ENCODE assay signal across 15 mouse cellular contexts in the genomic region with DNA sequence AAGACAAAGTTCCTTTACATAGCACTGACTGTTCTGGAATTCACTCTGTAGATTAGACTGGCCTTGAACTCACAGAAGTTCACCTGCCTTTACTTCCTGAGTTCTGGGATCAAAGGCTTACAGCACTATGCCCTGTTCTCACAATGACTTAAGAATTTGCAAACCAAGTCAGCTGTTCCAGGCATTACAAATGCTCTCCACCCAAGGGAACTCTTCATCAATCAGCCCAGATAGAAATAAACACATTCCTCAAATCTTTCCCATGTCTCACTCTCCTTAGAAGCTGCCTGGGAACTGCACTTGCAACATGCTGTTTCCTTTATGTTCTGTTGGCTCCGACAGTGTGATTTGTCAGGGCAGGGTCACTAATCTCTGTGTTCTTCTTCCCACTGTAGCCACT. TPM values are rescaled to one million over a fixed set of nuclear protein-coding genes. Genes with fewer than 3 reads are reported as not detected.
DNase-seq lines count a peak whose midpoint lies in the region; ATAC-seq and TF ChIP-seq lines count a peak whose summit lies in the region.
"Had no signal": no experiment of that assay in that cellular context is flagged by ENCODE, and none has a peak within 500 bp of the region (broad histone marks: within the 10 kb centered on the region; RNA-seq: fewer than 3 reads in every experiment).

No protein-coding gene starts in this region.

- 63% methylated on average over 1 of the region's 1 CpGs for WGBS in liver, adult 2 months
- WGBS in liver, embryonic 12.5 days (ENCODE audit: insufficient replicate concordance), result 33% methylated on average over 1 of the region's 1 CpGs
- 32% methylated on average over 1 of the region's 1 CpGs for WGBS in intestine, embryonic 14.5 days
- WGBS in macrophage (ENCODE audit: missing documents), result 92% methylated on average over 1 of the region's 1 CpGs
- 32% methylated on average over 1 of the region's 1 CpGs for WGBS in midbrain, postnatal 0 days

- no peak overlapping the region for H3K4me2 ChIP-seq in liver, embryonic 12.5 days
- H3K4me2 ChIP-seq in intestine, embryonic 14.5 days (ENCODE audit: low read length), result no peak overlapping the region
- no peak overlapping the region for H3K4me2 ChIP-seq in midbrain, postnatal 0 days (ENCODE audit: low read depth, low read length, poor library complexity, severe bottlenecking)
- H3K4me2 ChIP-seq: heart, embryonic 15.5 days; hindbrain, embryonic 13.5 days had no signal

- H3K79me2 ChIP-seq in liver, adult 2 months (ENCODE audit: control insufficient read depth, insufficient read depth, low read length), result no peaks in the 10 kb centered on the region
- H3K79me2 ChIP-seq in macrophage (ENCODE audit: inconsistent target), result no peaks in the 10 kb centered on the region

- peak overlapping the region; percentile 24; the same call in 1 of the 2 replicates for H3K27ac ChIP-seq in liver, adult 2 months (replicated peaks; ENCODE audit: insufficient read depth, low read depth, low read length)
- H3K27ac ChIP-seq in liver, embryonic 12.5 days, result no peak overlapping the region
- H3K27ac ChIP-seq in intestine, embryonic 14.5 days (ENCODE audit: low read depth), result no peak overlapping the region
- peak overlapping the region; percentile 57 for H3K27ac ChIP-seq in macrophage
- H3K27ac ChIP-seq in layer of hippocampus, adult 2 months, result no peak overlapping the region
- H3K27ac ChIP-seq in midbrain, postnatal 0 days (ENCODE audit: low read depth, low read length), result no peak overlapping the region
- H3K27ac ChIP-seq: heart, embryonic 15.5 days; hindbrain, embryonic 13.5 days had no signal

- H3K4me3 ChIP-seq in liver, adult 2 months (ENCODE audit: insufficient read depth, low read depth, low read length), result no peak overlapping the region
- no peak overlapping the region for H3K4me3 ChIP-seq in liver, embryonic 12.5 days
- no peak overlapping the region for H3K4me3 ChIP-seq in intestine, embryonic 14.5 days (ENCODE audit: low read depth, low read length)
- H3K4me3 ChIP-seq in macrophage (ENCODE audit: inconsistent target), result no peak overlapping the region
- no peak overlapping the region for H3K4me3 ChIP-seq in layer of hippocampus, adult 2 months
- no peak overlapping the region for H3K4me3 ChIP-seq in midbrain, postnatal 0 days (ENCODE audit: low read depth, low read length)
- H3K4me3 ChIP-seq: heart, embryonic 15.5 days; hindbrain, embryonic 13.5 days had no signal

- H3K9ac ChIP-seq in liver, adult 2 months (ENCODE audit: low read depth, low read length), result no peak overlapping the region
- H3K9ac ChIP-seq in liver, embryonic 12.5 days, result no peak overlapping the region
- no peak overlapping the region for H3K9ac ChIP-seq in intestine, embryonic 14.5 days (ENCODE audit: low read length)
- no peak overlapping the region for H3K9ac ChIP-seq in midbrain, postnatal 0 days (replicated peaks; ENCODE audit: low read length, poor library complexity, severe bottlenecking)
- H3K9ac ChIP-seq: heart, embryonic 15.5 days; hindbrain, embryonic 13.5 days had no signal

- no peak for ATAC-seq in liver, embryonic 12.5 days
- 0 out of 2 replicates have a peak, but pooled peaks have one; percentile 27 for ATAC-seq in intestine, embryonic 14.5 days (replicated peaks; ENCODE audit: low FRiP score, low TSS enrichment, low read depth)
- no peak for ATAC-seq in midbrain, postnatal 0 days (ENCODE audit: low FRiP score)

- no peaks in the 10 kb centered on the region for H3K9me3 ChIP-seq in liver, embryonic 12.5 days (replicated peaks)
- H3K9me3 ChIP-seq in intestine, embryonic 14.5 days (ENCODE audit: control insufficient read depth, low read length), result no peaks in the 10 kb centered on the region
- 0 out of 2 replicates have a peak, but pooled peaks cover 3% of the 10 kb centered on the region for H3K9me3 ChIP-seq in midbrain, postnatal 0 days (ENCODE audit: low read length)
- H3K9me3 ChIP-seq: heart, embryonic 15.5 days; hindbrain, embryonic 13.5 days had no signal

- no peak for TF ChIP-seq CTCF in liver, adult 2 months (IDR thresholded peaks at IDR 0.05; ENCODE audit: low read depth, low read length)
- no peak for TF ChIP-seq CTCF in layer of hippocampus, adult 2 months (conservative IDR thresholded peaks at IDR 0.05)
- no peak for TF ChIP-seq CTCF in midbrain, postnatal 0 days (IDR thresholded peaks at IDR 0.05)

- 0 out of 2 replicates have a peak, but pooled peaks cover 3% of the 10 kb centered on the region for H3K4me1 ChIP-seq in liver, adult 2 months (ENCODE audit: control insufficient read depth, insufficient read depth, low read length)
- no peaks in the 10 kb centered on the region; the same call in 1 of the 2 replicates for H3K4me1 ChIP-seq in liver, embryonic 12.5 days
- H3K4me1 ChIP-seq in intestine, embryonic 14.5 days (replicated peaks; ENCODE audit: control insufficient read depth, insufficient read depth, low read length), result no peaks in the 10 kb centered on the region; the same call in 1 of the 2 replicates
- H3K4me1 ChIP-seq in midbrain, postnatal 0 days (ENCODE audit: insufficient read depth, low read length), result no peaks in the 10 kb centered on the region
- H3K4me1 ChIP-seq: heart, embryonic 15.5 days; hindbrain, embryonic 13.5 days had no signal

- no peaks in the 10 kb centered on the region for H3K36me3 ChIP-seq in liver, adult 2 months (ENCODE audit: control insufficient read depth, insufficient read depth, low read length)
- no peaks in the 10 kb centered on the region for H3K36me3 ChIP-seq in liver, embryonic 12.5 days
- H3K36me3 ChIP-seq in intestine, embryonic 14.5 days (ENCODE audit: control insufficient read depth, insufficient read depth, low read length), result no peaks in the 10 kb centered on the region
- no peaks in the 10 kb centered on the region for H3K36me3 ChIP-seq in macrophage (ENCODE audit: inconsistent target)
- no peaks in the 10 kb centered on the region for H3K36me3 ChIP-seq in midbrain, postnatal 0 days (ENCODE audit: insufficient read depth, low read length)
- H3K36me3 ChIP-seq: heart, embryonic 15.5 days; hindbrain, embryonic 13.5 days had no signal

- H3K27me3 ChIP-seq in liver, adult 2 months (ENCODE audit: control insufficient read depth, insufficient read depth, low read length), result no peaks in the 10 kb centered on the region
- no peaks in the 10 kb centered on the region for H3K27me3 ChIP-seq in liver, embryonic 12.5 days (replicated peaks)
- H3K27me3 ChIP-seq in intestine, embryonic 14.5 days (replicated peaks; ENCODE audit: control insufficient read depth, insufficient read depth, low read length), result no peaks in the 10 kb centered on the region
- no peaks in the 10 kb centered on the region for H3K27me3 ChIP-seq in midbrain, postnatal 0 days (ENCODE audit: insufficient read depth, low read length)
- H3K27me3 ChIP-seq: heart, embryonic 15.5 days; hindbrain, embryonic 13.5 days had no signal

- no peak for TF ChIP-seq POLR2A in liver, adult 2 months (IDR thresholded peaks at IDR 0.05; ENCODE audit: extremely low read depth, insufficient read depth, low read length)

- peak; percentile 9 for DNase-seq in embryo, embryonic 10 days (ENCODE audit: low spot score)
- no peak for DNase-seq in embryo, embryonic 11 days
- no peak for DNase-seq in liver, adult 2 months (ENCODE audit: extremely low read depth, low read depth, low spot score)
- no peak for DNase-seq in intestine, embryonic 14.5 days (ENCODE audit: low spot score)
- no peak for DNase-seq in layer of hippocampus, adult 2 months (ENCODE audit: low spot score in 2 of 2)
- no peak for DNase-seq in midbrain, postnatal 0 days (ENCODE audit: low spot score)
- DNase-seq: adrenal gland, adult 8-10 months; gastrocnemius, postnatal 36 days had no signal

RNA-seq across cellular contexts. Expression of gene Clec2e, which starts 13.1 kb away (rescaled TPM):
- not detected in 2 replicates for total RNA-seq in liver, adult 2 months (2014; rRNA removed)
- 0.06 TPM in 1 of 2 replicates, not detected in the other for polyA plus RNA-seq in liver, adult 2 months (2012; rRNA removed)
- not detected in 2 replicates for polyA plus RNA-seq in liver, embryonic 12.5 days (2016; fragmentation: Nextera tagmentation; extraction: Ambion mirVana)
- polyA plus RNA-seq in intestine, embryonic 14.5 days (2014; fragmentation: Nextera tagmentation; extraction: Ambion mirVana), result 0.27 and 0.68 TPM in 2 replicates
- total RNA-seq in macrophage (2018; cell fraction: chromatin; rRNA removed), result under 1 TPM in 1 of 26 experiments, not detected in 25; 0.54 TPM
- not detected for total RNA-seq in macrophage (2018; cell fraction: cytosol; rRNA removed)
- under 1 TPM in 3 of 26 experiments, not detected in 23; 0.34 to 0.52 (median 0.41) TPM for total RNA-seq in macrophage (2018; cell fraction: nucleus; rRNA removed)
- polyA plus RNA-seq in macrophage (2018), result 0.06 TPM in 1 of 3 replicates, not detected in the others
- not detected for total RNA-seq in layer of hippocampus, adult 2 months (2021)
- total RNA-seq in midbrain, postnatal 0 days (2014; rRNA removed), result not detected in 2 replicates
- polyA plus RNA-seq in midbrain, postnatal 0 days (2015; fragmentation: Nextera tagmentation; extraction: Ambion mirVana), result not detected in 2 replicates
- total RNA-seq: layer of hippocampus, postnatal 14 days had no signal
- polyA plus RNA-seq: heart, embryonic 15.5 days; hindbrain, embryonic 13.5 days; limb, embryonic 11.5 days; testis, adult 2 months had no signal

Comparison
In these comparisons a context has a peak if more than half of its experiments do, and no peak if none do; other contexts are left out.
1. H3K27ac ChIP-seq: peak in liver, adult 2 months (single experiment) and macrophage (single experiment); none in liver, embryonic 12.5 days (single experiment), intestine, embryonic 14.5 days (single experiment), layer of hippocampus, adult 2 months (single experiment) and midbrain, postnatal 0 days (single experiment).